Mouse (Mus musculus) liver, postnatal 0 days (tissue): Measurements from ENCODE around the gene Gm17304.

Experiments used
- CTCF ChIP-seq: sonication (generic); IDR thresholded peaks from 2 replicates; pipeline ENCODE4 v1.5.1; 2016; ENCODE audit warnings: antibody characterized with exemption, low read depth
- EP300 ChIP-seq: IDR thresholded peaks from 2 replicates; pipeline ENCODE4 v1.6.1; 2016; ENCODE audit warnings: antibody characterized with exemption, low read depth, mild to moderate bottlenecking

DNA sequence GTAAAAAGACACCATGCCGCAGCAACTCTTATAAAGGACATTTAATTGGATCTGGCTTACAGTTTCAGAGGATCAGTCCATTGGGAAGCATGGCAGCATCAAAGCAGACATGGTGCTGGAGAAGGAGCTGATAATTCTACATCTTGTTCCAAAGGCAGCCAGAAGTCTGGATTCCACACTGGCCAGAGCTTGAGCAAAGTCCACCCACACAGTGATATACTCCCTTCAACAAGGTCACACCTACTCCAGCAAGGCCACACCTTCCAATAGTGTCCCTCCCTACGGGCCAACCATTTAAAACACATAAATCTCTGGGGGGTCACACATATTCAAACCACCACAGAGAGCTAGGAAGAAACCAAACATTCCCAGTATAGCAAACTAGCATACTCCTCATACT is 3.3 kb downstream of the Gm17304 start:
- TF ChIP-seq CTCF: no peak
- TF ChIP-seq EP300: no peak
